Mouse (Mus musculus) right cerebral cortex, postnatal 36 days (tissue): ENCODE data around the gene Pask.

ENCODE experiments used
- DNase-seq, 2 experiments: peaks; one replicate each; pipeline ENCODE4 v3.0.0; 2022; ENCODE audit warnings: low spot score in 2 of 2, mixed read lengths in 1 of 2

Pask gene

DNA sequence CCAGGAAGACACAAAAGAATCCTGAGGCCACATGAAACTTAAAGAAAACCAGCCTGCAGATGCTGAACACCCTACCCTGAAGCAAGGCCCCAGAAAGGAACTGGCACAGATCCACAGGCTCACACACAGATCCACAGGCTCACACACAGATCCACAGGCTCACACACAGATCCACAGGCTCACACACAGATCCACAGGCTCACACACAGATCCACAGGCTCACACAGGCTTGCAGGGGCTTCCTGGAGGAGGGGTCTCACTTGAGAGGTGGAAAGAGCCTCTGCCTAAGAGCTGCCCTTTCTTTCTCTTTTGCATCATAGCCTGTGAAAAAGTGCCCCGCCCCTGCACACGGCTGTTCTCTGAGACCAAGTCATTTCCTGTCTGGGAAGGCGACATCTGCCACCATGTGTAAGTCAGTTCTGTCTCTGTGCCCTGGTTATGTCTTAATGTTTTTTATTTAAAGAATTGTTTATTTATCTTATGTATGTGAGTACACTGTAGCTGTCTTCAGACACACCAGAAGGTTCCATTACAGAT, 53.5 kb downstream of the Pask start:
- no peak for DNase-seq

DNA sequence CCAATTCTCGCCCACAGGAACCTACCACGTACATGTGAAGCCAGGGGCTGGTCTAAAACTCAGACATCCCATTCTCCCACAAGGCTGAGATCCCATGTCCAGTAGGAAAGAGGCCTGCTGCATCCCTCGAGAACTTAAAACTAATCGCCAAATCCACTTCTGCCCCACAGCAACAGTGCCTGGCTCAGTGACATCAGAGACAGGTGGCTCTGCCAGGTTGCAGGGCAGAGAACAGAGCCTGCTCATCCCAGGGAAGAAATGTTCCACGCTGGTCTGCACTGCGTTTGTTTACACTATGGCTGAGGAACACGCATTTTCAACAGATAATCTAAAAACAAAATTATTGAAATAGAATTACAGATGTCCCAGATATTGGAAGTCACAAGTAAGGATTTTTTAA, 66.2 kb downstream of the Pask start:
- no peak for DNase-seq

DNA sequence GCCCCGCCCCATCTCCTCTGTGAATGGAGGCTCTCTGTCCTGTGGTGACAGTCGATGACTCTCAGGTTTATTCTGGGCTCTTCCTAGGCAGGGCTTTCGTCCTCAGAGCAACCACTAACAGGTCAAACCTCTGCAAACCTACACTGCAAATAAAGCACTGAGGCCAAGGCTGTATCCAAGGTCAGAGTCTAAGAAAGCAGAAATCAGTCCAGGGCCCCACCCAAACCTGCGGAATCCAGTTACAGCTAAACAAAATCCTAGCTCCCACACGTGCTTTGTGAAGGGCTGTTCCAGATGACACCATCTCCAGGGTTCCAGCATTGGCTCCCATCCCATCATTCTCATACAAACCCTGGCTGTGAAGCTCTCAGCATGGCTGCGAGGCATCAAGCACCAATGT, 67.7 kb downstream of the Pask start:
- no peak for DNase-seq

DNA sequence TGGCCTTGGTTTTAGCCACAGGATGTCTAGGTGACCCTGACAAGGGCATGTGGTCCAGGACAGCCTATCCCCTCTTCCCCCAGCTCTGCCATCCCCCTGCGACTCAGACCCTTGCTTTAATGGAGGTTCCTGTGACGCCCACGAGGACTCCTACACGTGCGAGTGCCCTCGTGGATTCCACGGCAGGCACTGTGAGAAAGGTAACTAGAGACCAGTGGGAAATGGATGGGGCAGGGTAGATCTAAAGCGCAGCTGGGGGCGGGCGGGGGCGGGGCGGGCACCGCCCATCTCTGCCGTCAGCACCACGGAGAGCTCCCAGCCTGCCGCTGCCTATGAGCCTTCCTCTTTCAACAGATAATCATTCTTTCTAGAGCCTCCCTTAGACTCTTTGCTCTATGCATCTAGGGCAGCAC, 70.9 kb downstream of the Pask start:
- no peak for DNase-seq

DNA sequence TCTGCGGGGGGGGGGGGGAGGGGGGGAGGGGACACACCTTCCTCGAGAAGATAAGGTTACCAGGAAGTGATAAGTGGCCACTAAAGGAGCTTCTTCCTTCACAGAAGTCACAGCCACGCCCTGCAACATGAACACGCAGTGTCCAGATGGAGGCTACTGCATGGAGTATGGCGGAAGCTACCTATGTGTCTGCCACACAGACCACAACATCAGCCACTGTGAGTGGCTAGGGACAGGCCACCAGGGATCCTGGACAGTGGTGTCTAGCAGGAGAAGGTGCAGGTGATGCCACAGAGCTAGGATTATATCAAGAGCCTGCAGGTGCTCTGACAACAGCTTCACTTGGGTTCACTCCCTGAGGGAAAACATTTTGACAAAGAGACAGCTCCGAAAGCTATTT, 71.5 kb downstream of the Pask start:
- no peak for DNase-seq

DNA sequence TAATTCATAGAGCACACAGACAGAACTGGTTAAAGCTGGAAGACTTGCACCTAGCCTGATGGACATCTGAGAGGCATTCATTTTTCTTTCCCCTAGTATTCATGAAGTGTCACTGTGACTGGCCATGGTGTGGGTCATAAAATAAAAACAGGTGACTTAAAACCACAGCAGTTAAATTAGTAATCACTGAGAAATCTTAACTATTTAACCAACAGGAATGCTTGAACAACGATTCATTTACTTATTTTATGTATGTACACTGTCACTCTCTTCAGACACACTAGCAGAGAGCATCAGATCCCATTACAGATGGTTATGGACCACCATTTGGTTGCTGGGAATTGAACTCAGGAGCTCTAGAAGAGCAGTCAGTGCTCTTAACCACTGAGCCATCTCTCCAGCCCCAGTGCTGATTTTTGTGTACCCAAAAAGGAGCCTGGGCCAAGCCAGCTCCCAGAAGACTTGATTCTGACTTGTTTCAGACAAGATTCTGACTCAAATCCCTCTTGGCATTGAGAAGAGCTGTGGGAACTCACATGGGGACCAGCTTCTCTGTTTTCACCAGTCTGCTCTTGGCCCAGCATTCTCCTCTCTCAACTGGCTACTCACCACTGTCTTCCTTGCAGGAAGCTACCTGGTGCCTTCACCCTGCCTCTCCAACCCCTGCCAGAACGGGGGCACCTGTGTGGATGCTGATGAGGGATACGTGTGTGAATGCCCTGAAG, 72.6 kb downstream of the Pask start:
- DNase-seq = no peak

DNA sequence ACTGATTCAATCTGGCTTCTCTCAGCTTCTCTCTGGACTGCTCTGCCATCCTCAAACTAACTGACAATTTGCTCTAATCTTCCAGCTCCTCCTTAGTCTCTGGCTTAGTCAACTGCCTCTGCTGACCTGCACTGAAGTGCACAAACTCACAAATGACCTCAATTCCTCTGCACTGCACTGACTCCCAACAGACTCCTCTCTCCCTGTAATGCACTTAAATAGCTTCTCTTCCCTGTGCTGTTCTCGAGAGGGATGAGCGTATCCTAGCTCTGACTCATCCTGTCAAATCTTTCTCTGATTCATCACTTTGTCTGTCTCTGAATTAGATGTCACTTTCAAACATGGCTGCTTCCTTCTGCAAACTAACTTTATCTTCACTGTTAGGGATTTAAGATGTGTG, 75.0 kb downstream of the Pask start:
- no peak for DNase-seq

DNA sequence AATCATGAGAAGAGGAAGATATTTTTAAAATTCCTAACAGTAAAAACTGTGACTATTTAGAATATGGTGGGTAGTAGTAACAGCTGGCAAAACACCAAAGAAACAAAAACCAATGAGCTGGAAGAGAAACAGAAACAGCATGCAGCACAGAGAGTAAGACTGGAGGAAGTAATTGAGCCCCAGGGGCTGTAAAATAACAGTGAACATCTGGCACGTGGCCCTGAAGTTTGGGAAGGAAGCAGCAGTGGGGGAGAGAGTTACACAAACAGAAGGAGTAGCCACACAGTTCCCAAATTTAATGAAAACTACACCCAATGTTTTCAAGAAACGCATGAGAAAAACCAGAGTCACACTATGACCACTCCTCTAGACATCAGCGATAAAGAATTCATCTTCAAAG, 76.1 kb downstream of the Pask start:
- no peak for DNase-seq
